Mouse (Mus musculus) C2C12 (cell line): Measurements from ENCODE around the gene Hsh2d. TPM values are rescaled to one million over a fixed set of nuclear protein-coding genes. Genes with fewer than 3 reads are reported as not detected.

Experiments
- H3K27me3 ChIP-seq: one replicate; pipeline ENCODE4 v1.6.1; 2011; ENCODE audit not compliant: control insufficient read depth, insufficient read depth, insufficient read length
- H3K36me3 ChIP-seq: one replicate; pipeline ENCODE4 v1.6.1; 2011; ENCODE audit not compliant: control insufficient read depth, insufficient read depth
- H3K4me3 ChIP-seq: one replicate; pipeline ENCODE4 v1.5.1; 2011; ENCODE audit warnings: mild to moderate bottlenecking, control low read depth; ENCODE audit not compliant: poor library complexity, insufficient read depth, severe bottlenecking
- H3K79me2 ChIP-seq: one replicate; pipeline ENCODE4 v1.6.1; 2011; ENCODE audit not compliant: control insufficient read depth, insufficient read depth
- H3K79me3 ChIP-seq: one replicate; pipeline ENCODE4 v1.6.1; 2011; ENCODE audit warnings: low read depth, control low read depth
- H3ac ChIP-seq: one replicate; pipeline ENCODE3; 2011; ENCODE audit warnings: low read depth; ENCODE audit not compliant: control insufficient read depth, insufficient read length
- CEBPB ChIP-seq: IDR thresholded peaks from one replicate; pipeline ENCODE4 v1.6.1; 2011; ENCODE audit warnings: low read depth, mild to moderate bottlenecking, control low read depth, moderate library complexity
- CTCF ChIP-seq: IDR thresholded peaks from one replicate; pipeline ENCODE4 v1.5.1; 2011; ENCODE audit not compliant: control insufficient read depth, insufficient read depth, insufficient read length
- FOSL1 ChIP-seq: IDR thresholded peaks from one replicate; pipeline ENCODE4 v1.8.0; 2011; ENCODE audit warnings: mild to moderate bottlenecking, low read length; ENCODE audit not compliant: poor library complexity, insufficient read depth, severe bottlenecking
- MAX ChIP-seq: IDR thresholded peaks from one replicate; pipeline ENCODE4 v1.6.1; 2011; ENCODE audit warnings: mild to moderate bottlenecking, control low read depth
- MYOD1 ChIP-seq: IDR thresholded peaks from one replicate; pipeline ENCODE4 v1.6.1; 2011; ENCODE audit warnings: low read depth; ENCODE audit not compliant: control insufficient read depth, insufficient read length
- MYOG ChIP-seq: IDR thresholded peaks from one replicate; pipeline ENCODE4 v1.6.1; 2011; ENCODE audit not compliant: control insufficient read depth, insufficient read length; ENCODE audit errors: extremely low read depth
- USF1 ChIP-seq: IDR thresholded peaks from one replicate; pipeline ENCODE4 v1.6.1; 2011; ENCODE audit warnings: low read depth, mild to moderate bottlenecking, control low read depth, moderate library complexity
- polyA plus RNA-seq: library from polyadenylated mRNA; unstranded; fragments of >200 nt; fragmentation: generic; extraction: Trizol; gene quantifications from one replicate; pipeline ENCODE4 v1.2.1, GENCODE M21; 2012; ENCODE audit warnings: missing spikeins

Gene Hsh2d
- polyA plus RNA-seq, 1 experiment, result 0.04 TPM

- H3ac ChIP-seq, result no peak overlapping the region
- H3K36me3 ChIP-seq, result peaks cover 6% of the 10 kb centered on the region
- peaks cover 19% of the 10 kb centered on the region for H3K79me3 ChIP-seq
- no peak overlapping the region for H3K4me3 ChIP-seq
- H3K79me2 ChIP-seq, result peaks cover 34% of the 10 kb centered on the region
- no peak for TF ChIP-seq USF1
- TF ChIP-seq CEBPB, result no peak
- no peak for TF ChIP-seq MYOD1
- no peak for TF ChIP-seq MYOG
- no peak for TF ChIP-seq FOSL1
- TF ChIP-seq MAX, result no peak
- no peak for TF ChIP-seq CTCF
- H3K27me3 ChIP-seq, result no peaks in the 10 kb centered on the region
Observed at GRCm38 (mm10) chr8:72158726-72159125, 30.7 kb upstream of the Hsh2d start.

GRCm38 (mm10) chr8:72160007-72160406 lies 29.4 kb upstream of the Hsh2d start:
- Histone ChIP-seq H3ac (no peak overlapping the region), H3K27me3 (no peaks in the 10 kb centered on the region), H3K79me3 (peaks cover 21% of the 10 kb centered on the region), H3K79me2 (peaks cover 46% of the 10 kb centered on the region), H3K36me3 (no peaks in the 10 kb centered on the region), H3K4me3 (peak overlapping the region; percentile 18)
- no peak for TF ChIP-seq CEBPB
- no peak for TF ChIP-seq MYOG
- TF ChIP-seq MAX, result no peak
- TF ChIP-seq CTCF, result no peak
- TF ChIP-seq USF1, result no peak
- TF ChIP-seq MYOD1, result no peak
- no peak for TF ChIP-seq FOSL1

- peaks cover 52% of the 10 kb centered on the region for H3K79me2 ChIP-seq
- H3ac ChIP-seq, result peak within 1 kb of the TSS; percentile 67
- H3K79me3 ChIP-seq, result peaks cover 22% of the 10 kb centered on the region
- no peaks in the 10 kb centered on the region for H3K27me3 ChIP-seq
- no peak for TF ChIP-seq USF1
- peak; percentile 99 for TF ChIP-seq MAX
- TF ChIP-seq CTCF, result no peak
- peak within 1 kb of the TSS; percentile 78 for H3K4me3 ChIP-seq
- no peaks in the 10 kb centered on the region for H3K36me3 ChIP-seq
Observed at GRCm38 (mm10) chr8:72160707-72161697, 28.4 kb upstream of the Hsh2d start, which contains the start of gene Rab8a. Gene Rab8a, plus strand, starts transcription at chr8:72161200.

GRCm38 (mm10) chr8:72162821-72163220 lies 26.6 kb upstream of the Hsh2d start:
- H3ac ChIP-seq, result no peak overlapping the region

GRCm38 (mm10) chr8:72169098-72169668 lies 20.3 kb upstream of the Hsh2d start:
- H3K36me3 ChIP-seq, result peaks cover 50% of the 10 kb centered on the region
- H3K79me3 ChIP-seq, result peaks cover 4% of the 10 kb centered on the region
- no peak overlapping the region for H3K4me3 ChIP-seq
- peaks cover 24% of the 10 kb centered on the region for H3K79me2 ChIP-seq
- TF ChIP-seq FOSL1, result no peak
- TF ChIP-seq MAX, result no peak
- no peak for TF ChIP-seq CTCF
- no peak overlapping the region for H3ac ChIP-seq
- no peaks in the 10 kb centered on the region for H3K27me3 ChIP-seq

More at GRCm38 (mm10) chr8:72162821-72163220, 26.6 kb upstream of the Hsh2d start:
- peaks cover 63% of the 10 kb centered on the region for H3K79me2 ChIP-seq
- H3K4me3 ChIP-seq, result no peak overlapping the region
- TF ChIP-seq MAX, result no peak
- no peak for TF ChIP-seq FOSL1
- no peaks in the 10 kb centered on the region for H3K36me3 ChIP-seq
- peaks cover 23% of the 10 kb centered on the region for H3K79me3 ChIP-seq
- no peaks in the 10 kb centered on the region for H3K27me3 ChIP-seq
